Mouse (Mus musculus) heart, postnatal 0 days (tissue): ENCODE data around the gene Mdc1. TPM values are rescaled to one million over a fixed set of nuclear protein-coding genes. Genes with fewer than 3 reads are reported as not detected.

Source experiments
- ATAC-seq: fragments of 200-750 bp; cut with Nextera tagmentation; 2 replicates; pipeline ENCODE4 v1.8.0; 2017; ENCODE audit warnings: low read depth, moderate number of reproducible peaks, moderate library complexity; ENCODE audit not compliant: insufficient read depth
- DNase-seq: peaks from one replicate; pipeline ENCODE4 v3.0.0-alpha.2; 2016; ENCODE audit warnings: low spot score
- H3K27ac ChIP-seq: fragments of 300-500 bp; sonication (generic); 2 replicates; pipeline ENCODE4 v1.5.1; 2014; ENCODE audit warnings: low read depth, mild to moderate bottlenecking
- H3K27me3 ChIP-seq: fragments of 300-500 bp; sonication (generic); 2 replicates; pipeline ENCODE4 v1.6.1; 2014; ENCODE audit warnings: low read length, mixed read lengths; ENCODE audit not compliant: control insufficient read depth, insufficient read depth
- H3K36me3 ChIP-seq: fragments of 300-500 bp; sonication (generic); replicated peaks from 2 replicates; pipeline ENCODE4 v1.6.1; 2014; ENCODE audit warnings: low read length, mixed read lengths; ENCODE audit not compliant: control insufficient read depth, insufficient read depth
- H3K4me1 ChIP-seq: fragments of 300-500 bp; sonication (generic); 2 replicates; pipeline ENCODE4 v1.6.1; 2014; ENCODE audit warnings: antibody characterized with exemption; ENCODE audit not compliant: control insufficient read depth, insufficient read depth
- H3K4me2 ChIP-seq: fragments of 300-500 bp; sonication (generic); 2 replicates; pipeline ENCODE4 v1.6.1; 2014; ENCODE audit warnings: low read depth, mild to moderate bottlenecking, low read length, moderate library complexity
- H3K4me3 ChIP-seq: fragments of 300-500 bp; sonication (generic); 2 replicates; pipeline ENCODE4 v1.5.1; 2014; ENCODE audit warnings: low read depth, low read length
- H3K9ac ChIP-seq: fragments of 300-500 bp; sonication (generic); replicated peaks from 2 replicates; pipeline ENCODE4 v1.6.1; 2014; ENCODE audit warnings: low read depth, low read length, mixed read lengths
- H3K9me3 ChIP-seq: fragments of 300-500 bp; sonication (generic); replicated peaks from 2 replicates; pipeline ENCODE4 v1.6.1; 2016; ENCODE audit warnings: low read length; ENCODE audit not compliant: control insufficient read depth
- CTCF ChIP-seq: IDR thresholded peaks from 2 replicates; pipeline ENCODE4 v1.5.1; 2016; ENCODE audit warnings: antibody characterized with exemption, control low read depth, low read depth
- EP300 ChIP-seq: IDR thresholded peaks from 2 replicates; pipeline ENCODE4 v1.6.1; 2016; ENCODE audit warnings: antibody characterized with exemption, low read depth
- WGBS: fragments of 180-500 bp; shearing (Covaris S2); extraction: QIAGEN DNeasy Blood & Tissue Kit; methylation state at CpG from one replicate; pipeline ENCODE4 v1.1.7; 2014; 5-methylcytosine and 5-hydroxymethylcytosine counted together
- polyA plus RNA-seq: library from polyadenylated mRNA; unstranded; fragments of >200 nt; fragmentation: Nextera tagmentation; extraction: Ambion mirVana; gene quantifications from 2 replicates; pipeline ENCODE4 v1.2.1, GENCODE M21; 2015
- total RNA-seq: library from RNA; depleted of rRNA; stranded (reverse); fragments of >200 nt; gene quantifications from 2 replicates; pipeline ENCODE4 v1.2.3, GENCODE M21; 2014; ENCODE audit warnings: low replicate concordance

The Mdc1 gene
- total and polyA plus RNA-seq, 2 experiments from 2014 or later = 2.3 to 5.4 TPM

DNA sequence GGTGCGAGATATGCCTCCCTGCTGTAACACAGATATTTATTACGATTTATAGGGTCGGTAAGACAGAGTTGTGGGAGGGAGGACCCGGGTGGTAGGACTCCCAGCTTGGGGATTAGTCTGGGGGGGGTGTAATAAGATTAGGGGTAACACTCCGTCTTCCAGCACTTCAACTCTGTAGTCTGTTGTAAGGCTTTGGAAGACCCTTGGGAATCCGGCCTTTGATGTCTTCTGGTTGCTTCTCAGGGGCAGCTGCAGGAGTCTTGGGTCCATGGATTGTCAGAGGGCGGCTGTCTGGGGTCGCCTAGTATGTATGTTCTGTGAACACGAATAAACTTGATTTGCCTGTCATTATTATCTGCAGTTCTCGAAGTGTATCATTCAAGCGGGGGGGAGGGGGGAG is 18.8 kb upstream of the Mdc1 start:
- DNase-seq = peak; percentile 23
- H3K4me3 ChIP-seq = peak overlapping the region; percentile 67
- TF ChIP-seq CTCF (no peak), EP300 (0 out of 2 replicates have a peak, but pooled peaks have one; percentile 7)
- peaks cover 32% of the 10 kb centered on the region for H3K36me3 ChIP-seq
- peak overlapping the region; percentile 60 for H3K9ac ChIP-seq
- H3K4me2 ChIP-seq = peak overlapping the region; percentile 79
- no peak for ATAC-seq
- no peaks in the 10 kb centered on the region for H3K27me3 ChIP-seq
- no peaks in the 10 kb centered on the region for H3K9me3 ChIP-seq
- peak overlapping the region; percentile 86 for H3K27ac ChIP-seq
- WGBS = under 1% methylated on average over 11 of the region's 11 CpGs
- 0 out of 2 replicates have a peak, but pooled peaks cover 3% of the 10 kb centered on the region for H3K4me1 ChIP-seq

DNA sequence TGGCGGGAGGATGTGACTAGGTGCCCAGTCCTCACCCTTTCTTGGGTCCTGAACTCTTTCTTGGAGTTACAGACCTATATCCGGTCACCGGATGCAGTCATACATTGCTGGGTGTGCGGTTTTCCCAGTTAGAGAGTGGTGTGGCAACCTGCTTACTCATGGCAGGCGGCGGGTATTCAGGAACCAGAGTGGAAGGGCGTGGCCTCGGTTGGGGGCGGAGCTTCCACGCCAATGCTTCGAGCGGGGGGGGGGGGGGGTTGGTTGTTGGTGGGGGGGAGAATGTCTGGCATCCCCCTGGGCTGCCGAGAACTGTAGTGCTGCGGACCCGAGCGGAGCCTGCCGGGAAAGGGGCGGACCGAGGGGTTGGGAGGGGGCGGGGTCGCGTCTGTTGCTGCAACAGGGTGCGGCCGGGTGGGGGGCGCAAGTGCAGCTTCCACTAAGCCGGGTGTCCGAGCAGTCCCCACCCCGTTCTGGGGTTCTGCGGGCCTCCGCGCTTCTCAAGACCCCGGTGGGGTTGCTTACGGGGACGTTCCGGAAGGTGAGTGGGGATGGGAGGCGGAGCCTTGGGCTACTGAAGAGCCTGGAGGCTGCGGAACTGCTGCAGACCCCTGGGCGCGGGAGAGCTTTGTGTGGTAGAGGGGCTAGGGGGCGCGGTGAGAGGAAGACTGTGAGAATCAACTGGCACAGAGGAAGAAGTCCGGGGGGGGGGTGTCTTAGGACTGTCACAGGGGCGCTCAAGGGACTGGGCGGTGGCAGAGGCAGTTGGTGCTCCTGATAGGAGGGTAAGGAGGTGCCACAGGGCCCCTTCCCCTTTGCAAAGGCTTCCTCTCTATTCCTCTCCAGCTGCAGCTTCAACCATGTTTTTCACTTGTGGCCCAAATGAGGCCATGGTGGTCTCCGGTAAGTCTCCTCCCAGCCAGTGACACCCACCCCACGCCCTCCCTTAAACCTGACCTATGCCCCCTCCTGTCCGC is 18.1 kb upstream of the Mdc1 start, which contains the start of gene Flot1:
Flot1 (plus strand) TSS at position 267 of the 974 bp plus-strand sequence.
- no peaks in the 10 kb centered on the region for H3K9me3 ChIP-seq
- peak within 1 kb of the TSS; percentile 86 for H3K27ac ChIP-seq
- DNase-seq (peak; percentile 95), ATAC-seq (peak; percentile 84)
- 0 out of 2 replicates have a peak, but pooled peaks cover 3% of the 10 kb centered on the region for H3K4me1 ChIP-seq
- H3K9ac ChIP-seq = peak within 1 kb of the TSS; percentile 60
- peak within 1 kb of the TSS; percentile 67 for H3K4me3 ChIP-seq
- under 1% methylated on average over 35 of the region's 47 CpGs for WGBS
- TF ChIP-seq EP300 (no peak; the same call in 1 of the 2 replicates), CTCF (no peak)
- H3K4me2 ChIP-seq = peak within 1 kb of the TSS; percentile 79
- no peaks in the 10 kb centered on the region for H3K27me3 ChIP-seq
- H3K36me3 ChIP-seq = peaks cover 38% of the 10 kb centered on the region

GRCm38 (mm10) chr17:35824402-35824801 is 16.9 kb upstream of the Mdc1 start:
- ATAC-seq (no peak), DNase-seq (no peak)
- Histone ChIP-seq H3K27ac (no peak overlapping the region; the same call in 1 of the 2 replicates), H3K9me3 (no peaks in the 10 kb centered on the region), H3K4me2 (peak overlapping the region; percentile 79), H3K27me3 (no peaks in the 10 kb centered on the region), H3K4me1 (0 out of 2 replicates have a peak, but pooled peaks cover 3% of the 10 kb centered on the region), H3K4me3 (peak overlapping the region; percentile 67; the same call in 1 of the 2 replicates), H3K36me3 (peaks cover 42% of the 10 kb centered on the region), H3K9ac (no peak overlapping the region)
- 66% methylated on average over 7 of the region's 7 CpGs for WGBS
- TF ChIP-seq EP300 = no peak
- peak; percentile 45 for TF ChIP-seq CTCF

DNA sequence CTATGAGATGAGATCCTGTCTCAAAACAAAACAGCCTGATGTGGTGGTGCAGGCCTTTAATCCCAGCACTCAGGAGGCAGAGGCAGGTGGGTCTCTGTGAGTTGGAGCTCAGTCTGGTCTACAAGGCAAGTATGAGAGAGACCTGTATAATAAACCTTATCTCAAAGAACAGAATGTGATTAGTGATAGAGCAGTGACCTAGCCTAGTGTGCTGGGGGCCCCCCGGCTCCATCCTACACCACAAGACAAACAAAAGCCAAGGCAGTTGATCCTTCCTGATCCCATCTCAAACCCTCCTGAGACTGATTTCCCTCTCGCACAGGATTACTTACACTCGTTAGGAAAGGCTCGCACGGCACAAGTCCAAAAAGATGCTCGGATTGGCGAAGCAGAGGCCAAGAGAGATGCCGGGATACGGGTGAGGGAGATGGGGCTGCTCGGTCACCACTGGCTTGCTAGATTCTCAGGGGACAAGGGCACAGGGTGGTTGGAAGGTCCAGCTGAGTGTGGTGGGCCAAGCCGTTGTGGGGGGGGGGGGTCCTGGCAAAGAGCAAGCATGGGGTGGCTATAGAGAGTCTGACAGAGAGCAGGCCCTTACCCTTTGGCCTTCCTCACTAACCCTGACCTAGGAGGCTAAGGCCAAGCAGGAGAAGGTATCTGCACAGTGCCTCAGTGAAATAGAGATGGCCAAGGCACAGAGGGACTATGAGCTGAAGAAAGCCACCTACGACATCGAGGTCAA is 16.0 kb upstream of the Mdc1 start:
- Histone ChIP-seq H3K4me1 (peaks cover 7% of the 10 kb centered on the region; the same call in 1 of the 2 replicates), H3K9ac (no peak overlapping the region), H3K27me3 (no peaks in the 10 kb centered on the region), H3K27ac (no peak overlapping the region), H3K4me2 (no peak overlapping the region), H3K9me3 (no peaks in the 10 kb centered on the region), H3K4me3 (no peak overlapping the region), H3K36me3 (peaks cover 44% of the 10 kb centered on the region)
- DNase-seq (no peak), ATAC-seq (no peak)
- WGBS = 89% methylated on average over 13 of the region's 13 CpGs
- no peak for TF ChIP-seq EP300
- TF ChIP-seq CTCF = no peak

- WGBS = 1% methylated on average over 21 of the region's 21 CpGs
- Histone ChIP-seq H3K9ac (no peak overlapping the region), H3K36me3 (peaks cover 80% of the 10 kb centered on the region), H3K4me1 (peaks cover 5% of the 10 kb centered on the region; the same call in 1 of the 2 replicates), H3K9me3 (no peaks in the 10 kb centered on the region), H3K27me3 (no peaks in the 10 kb centered on the region), H3K27ac (peak overlapping the region; percentile 36; the same call in 1 of the 2 replicates), H3K4me2 (peak overlapping the region; percentile 38), H3K4me3 (no peak overlapping the region; the same call in 1 of the 2 replicates)
- DNase-seq (peak; percentile 89), ATAC-seq (peak; percentile 78)
- TF ChIP-seq CTCF (peak; percentile 92), EP300 (no peak)
These were observed 11.6 kb upstream of the Mdc1 start for GRCm38 (mm10) chr17:35829737-35830136.
